Mouse (Mus musculus): ENCODE measurements around the gene Gm20388. TPM values are rescaled to one million over a fixed set of nuclear protein-coding genes. Genes with fewer than 3 reads are reported as not detected.

Gene Gm20388
- polyA plus RNA-seq, 1 experiment from 2014 or later: 47.1 TPM

DNA sequence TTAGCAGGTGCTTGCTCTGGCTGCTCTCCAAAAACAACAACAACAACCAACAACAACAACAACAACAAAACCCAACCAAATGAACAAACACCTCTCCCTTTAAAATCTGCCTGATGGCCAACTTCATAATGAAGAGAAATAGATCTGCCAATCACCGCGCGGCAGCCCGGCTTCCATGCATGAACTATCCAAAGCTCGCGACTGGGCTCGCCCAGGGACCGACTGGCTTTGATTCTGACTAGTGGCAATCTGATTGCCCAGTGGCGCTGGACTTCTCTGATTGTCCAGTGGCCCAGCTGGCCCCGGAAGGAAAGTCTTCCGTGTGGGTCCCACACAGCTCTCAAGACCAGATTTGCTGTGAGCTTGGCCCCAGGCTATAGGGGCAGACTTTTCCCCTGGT lies 825.8 kb downstream of the Gm20388 start:
- peak overlapping the region; percentile 92 for H3K27ac ChIP-seq
- peaks cover 27% of the 10 kb centered on the region for H3K36me3 ChIP-seq (ENCODE audit: inconsistent target)
- H3K79me2 ChIP-seq (ENCODE audit: inconsistent target): peaks cover 53% of the 10 kb centered on the region
- WGBS (ENCODE audit: missing documents): 2% methylated on average over 11 of the region's 11 CpGs
- peak overlapping the region; percentile 92 for H3K4me3 ChIP-seq (ENCODE audit: inconsistent target)

DNA sequence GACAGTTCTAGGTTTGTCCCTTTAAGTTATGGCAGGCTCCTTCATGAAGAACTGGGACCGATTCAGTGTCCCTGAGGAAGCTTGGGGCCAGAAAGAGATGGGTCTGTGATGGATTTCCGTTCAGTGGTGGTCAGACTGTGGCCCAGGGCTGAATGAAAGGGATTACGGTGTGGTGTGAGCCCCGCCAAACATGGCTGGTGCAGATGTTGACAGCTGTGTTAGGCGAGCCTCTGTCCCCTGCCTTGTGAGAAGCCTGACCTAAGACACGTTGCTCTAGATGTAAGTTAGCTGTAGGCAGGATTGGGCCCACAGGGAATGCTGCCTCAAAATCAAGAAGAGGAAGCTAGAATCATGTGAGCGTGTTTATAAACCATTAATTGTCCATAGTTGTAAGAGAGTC lies 826.5 kb downstream of the Gm20388 start:
- Histone ChIP-seq H3K4me3 (ENCODE audit: inconsistent target) (peak overlapping the region; percentile 92), H3K79me2 (ENCODE audit: inconsistent target) (peaks cover 60% of the 10 kb centered on the region), H3K36me3 (ENCODE audit: inconsistent target) (peaks cover 27% of the 10 kb centered on the region), H3K27ac (peak overlapping the region; percentile 92)
- WGBS (ENCODE audit: missing documents): 23% methylated on average over 7 of the region's 7 CpGs

- Histone ChIP-seq H3K27ac (peak overlapping the region; percentile 92), H3K4me3 (ENCODE audit: inconsistent target) (peak overlapping the region; percentile 92), H3K36me3 (ENCODE audit: inconsistent target) (peaks cover 27% of the 10 kb centered on the region), H3K79me2 (ENCODE audit: inconsistent target) (peaks cover 70% of the 10 kb centered on the region)
- whole genome bisulfite sequencing (ENCODE audit: missing documents): 34% methylated on average over 4 of the region's 4 CpGs
Measured at GRCm38 (mm10) chr8:120738771-120739170, 828.1 kb downstream of the Gm20388 start.

DNA sequence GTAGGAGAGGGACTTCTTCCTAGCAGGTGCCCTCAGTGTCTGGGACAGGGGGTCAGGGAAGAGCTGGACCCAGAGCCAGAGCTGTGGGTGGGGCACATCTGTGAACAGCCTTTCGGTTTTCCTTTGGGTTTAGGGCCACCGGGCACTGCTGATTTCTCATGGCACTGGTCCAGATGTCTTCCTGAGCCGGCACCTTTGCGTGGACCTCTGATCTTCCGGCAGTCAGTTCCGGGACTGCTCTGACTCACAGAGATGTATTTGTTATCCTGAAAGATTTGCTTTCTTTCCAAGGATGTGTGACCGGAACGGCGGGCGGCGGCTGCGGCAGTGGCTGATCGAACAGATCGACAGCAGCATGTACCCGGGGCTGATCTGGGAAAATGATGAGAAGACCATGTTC lies 828.9 kb downstream of the Gm20388 start:
- H3K27ac ChIP-seq: peak overlapping the region; percentile 92
- H3K36me3 ChIP-seq (ENCODE audit: inconsistent target): peaks cover 27% of the 10 kb centered on the region
- peak overlapping the region; percentile 92; the same call in 1 of the 2 replicates for H3K4me3 ChIP-seq (ENCODE audit: inconsistent target)
- WGBS (ENCODE audit: missing documents): 80% methylated on average over 15 of the region's 15 CpGs
- peaks cover 74% of the 10 kb centered on the region for H3K79me2 ChIP-seq (ENCODE audit: inconsistent target)

DNA sequence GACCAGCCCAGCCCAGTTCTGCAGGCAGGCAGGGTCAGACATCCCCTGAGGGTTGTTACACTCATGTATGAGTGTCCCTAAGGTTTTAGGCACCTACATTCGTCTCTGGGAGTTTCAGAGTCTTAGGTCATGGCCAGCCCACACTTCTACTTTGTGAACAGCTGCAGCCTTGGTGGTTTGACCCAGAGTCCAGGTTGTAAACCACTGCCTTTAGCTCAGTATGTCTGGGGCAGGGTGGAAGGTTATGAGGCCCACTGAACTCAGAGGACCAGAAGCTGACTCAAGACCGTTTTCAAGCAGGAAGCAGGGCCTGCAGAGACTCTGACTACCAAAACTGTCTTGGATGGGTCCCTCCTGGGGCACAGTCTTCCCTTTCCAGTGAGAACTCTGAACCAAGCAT lies 829.9 kb downstream of the Gm20388 start:
- H3K79me2 ChIP-seq (ENCODE audit: inconsistent target): peaks cover 84% of the 10 kb centered on the region
- no peak overlapping the region for H3K4me3 ChIP-seq (ENCODE audit: inconsistent target)
- H3K36me3 ChIP-seq (ENCODE audit: inconsistent target): peaks cover 29% of the 10 kb centered on the region
- 19% methylated on average over 2 of the region's 2 CpGs for WGBS (ENCODE audit: missing documents)
- peak overlapping the region; percentile 92 for H3K27ac ChIP-seq

GRCm38 (mm10) chr8:120741001-120741400 lies 830.4 kb downstream of the Gm20388 start:
- Histone ChIP-seq H3K27ac (peak overlapping the region; percentile 92), H3K79me2 (ENCODE audit: inconsistent target) (peaks cover 88% of the 10 kb centered on the region), H3K36me3 (ENCODE audit: inconsistent target) (peaks cover 33% of the 10 kb centered on the region), H3K4me3 (ENCODE audit: inconsistent target) (no peak overlapping the region)
- WGBS (ENCODE audit: missing documents): 21% methylated on average over 16 of the region's 17 CpGs

DNA sequence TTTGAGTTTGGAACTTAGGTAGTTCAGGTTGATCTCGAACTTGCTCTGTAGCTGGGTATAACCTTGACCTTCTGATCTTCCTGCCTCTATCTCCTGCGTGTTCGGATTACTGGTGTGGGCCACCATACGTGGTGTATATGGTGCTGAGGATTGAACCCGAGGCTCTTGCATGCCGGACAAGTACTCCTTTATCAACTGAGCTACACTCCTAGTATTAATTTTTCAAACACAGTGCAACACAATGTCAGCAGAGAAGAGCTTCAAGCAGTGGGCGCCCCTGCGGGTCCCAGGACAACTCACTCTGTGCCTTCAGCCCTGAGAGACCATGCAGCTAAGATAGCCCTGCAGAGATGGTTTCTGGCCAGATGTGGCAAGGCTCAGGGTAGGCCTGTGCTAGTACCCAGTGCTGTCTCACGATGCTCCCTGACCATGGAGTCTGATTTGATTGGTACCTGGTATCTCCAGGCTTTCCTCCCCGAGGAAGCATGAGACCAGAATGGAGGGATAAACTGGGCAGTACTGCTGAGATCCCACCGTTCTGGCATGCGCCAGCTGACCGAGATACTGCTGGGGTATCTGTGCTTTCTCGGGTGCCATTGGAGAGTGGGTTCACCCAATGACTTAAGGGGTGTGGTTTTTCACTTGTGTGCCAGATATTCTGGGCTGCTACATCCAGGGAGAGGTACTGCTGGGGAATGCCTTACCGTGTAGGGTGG lies 831.3 kb downstream of the Gm20388 start:
- 81% methylated on average over 15 of the region's 15 CpGs for WGBS (ENCODE audit: missing documents)
- H3K79me2 ChIP-seq (ENCODE audit: inconsistent target): peaks cover 90% of the 10 kb centered on the region
- H3K36me3 ChIP-seq (ENCODE audit: inconsistent target): peaks cover 43% of the 10 kb centered on the region
- peak overlapping the region; percentile 92 for H3K27ac ChIP-seq
- no peak overlapping the region for H3K4me3 ChIP-seq (ENCODE audit: inconsistent target)

DNA sequence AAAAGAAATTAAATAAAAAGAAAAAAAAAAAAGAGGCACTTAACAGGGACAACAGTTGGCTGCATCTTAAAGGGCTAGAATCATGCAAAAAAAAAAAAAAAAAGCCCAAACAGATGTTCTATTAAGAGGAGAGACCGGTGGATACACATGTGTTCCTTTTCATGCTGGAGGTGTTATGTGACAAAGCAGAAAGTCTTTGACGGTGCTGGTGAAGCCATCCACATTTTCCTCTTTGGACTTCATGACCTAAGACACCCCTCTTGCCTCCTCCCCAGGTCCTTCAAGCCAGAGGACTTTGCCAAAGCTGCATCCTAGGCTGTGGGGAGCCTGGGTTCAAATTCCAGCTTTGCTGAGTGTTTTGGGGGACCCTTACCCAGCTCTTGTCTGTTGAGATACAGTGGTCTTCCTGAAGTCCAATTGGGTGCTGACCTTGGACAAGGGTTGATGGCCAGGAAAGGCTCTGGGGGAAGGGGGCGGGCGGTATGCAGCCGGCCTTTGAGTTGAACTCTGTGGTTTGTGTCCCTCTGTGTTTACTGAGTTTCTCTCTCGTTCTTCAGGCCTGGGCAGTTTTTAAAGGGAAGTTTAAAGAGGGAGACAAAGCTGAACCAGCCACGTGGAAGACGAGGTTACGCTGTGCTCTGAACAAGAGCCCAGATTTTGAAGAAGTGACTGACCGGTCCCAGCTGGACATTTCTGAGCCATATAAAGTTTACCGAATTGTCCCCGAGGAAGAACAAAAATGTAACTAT lies 832.7 kb downstream of the Gm20388 start:
- Histone ChIP-seq H3K4me3 (ENCODE audit: inconsistent target) (no peak overlapping the region), H3K79me2 (ENCODE audit: inconsistent target) (peaks cover 90% of the 10 kb centered on the region), H3K27ac (peak overlapping the region; percentile 92), H3K36me3 (ENCODE audit: inconsistent target) (peaks cover 54% of the 10 kb centered on the region)
- 9% methylated on average over 11 of the region's 12 CpGs for WGBS (ENCODE audit: missing documents)

DNA sequence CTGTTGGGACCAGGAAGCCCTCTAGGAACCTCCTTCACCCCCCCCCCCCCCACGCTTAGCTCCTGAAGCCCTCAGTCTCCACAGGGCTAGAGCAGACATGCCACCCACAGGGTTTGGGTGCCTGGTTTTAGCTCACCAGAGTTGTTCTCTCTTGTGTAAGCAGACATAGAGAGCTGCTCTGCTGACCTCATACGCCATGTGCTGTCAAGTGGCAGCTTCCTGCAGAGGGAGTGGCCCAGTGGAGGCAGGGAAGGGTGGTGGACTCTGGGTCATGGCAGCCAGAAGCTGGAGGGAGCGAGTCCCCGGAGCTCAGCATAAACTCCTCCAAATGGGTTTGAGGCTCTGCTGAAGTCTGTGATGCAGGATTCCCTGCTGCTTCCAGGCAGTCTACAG lies 833.3 kb downstream of the Gm20388 start:
- WGBS (ENCODE audit: missing documents): 42% methylated on average over 4 of the region's 4 CpGs
- no peak overlapping the region for H3K4me3 ChIP-seq (ENCODE audit: inconsistent target)
- H3K36me3 ChIP-seq (ENCODE audit: inconsistent target): peaks cover 57% of the 10 kb centered on the region

DNA sequence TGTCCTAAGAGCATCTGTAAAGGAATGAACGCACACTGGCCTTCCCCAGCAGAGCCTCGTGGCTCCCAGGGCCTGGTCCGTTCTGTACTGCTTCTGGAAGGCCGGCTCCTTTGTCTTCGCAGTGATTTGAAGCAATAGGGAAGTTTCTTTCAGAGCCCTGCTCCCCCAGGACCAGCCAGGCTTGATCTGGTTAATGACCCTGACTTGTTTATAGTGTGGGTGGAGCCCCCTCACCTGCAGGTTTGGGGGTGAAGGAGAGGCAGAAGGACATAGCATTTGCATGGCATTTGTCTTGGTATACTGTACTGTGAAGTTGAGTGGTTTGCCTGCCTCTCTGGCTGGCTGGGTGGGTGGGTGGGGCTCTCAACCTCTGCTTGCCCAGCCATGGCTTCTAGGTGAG lies 833.8 kb downstream of the Gm20388 start:
- Histone ChIP-seq H3K4me3 (ENCODE audit: inconsistent target) (no peak overlapping the region), H3K27ac (peak overlapping the region; percentile 92), H3K36me3 (ENCODE audit: inconsistent target) (peaks cover 56% of the 10 kb centered on the region), H3K79me2 (ENCODE audit: inconsistent target) (peaks cover 90% of the 10 kb centered on the region)
- 84% methylated on average over 5 of the region's 5 CpGs for WGBS (ENCODE audit: missing documents)

More for the DNA sequence above, 833.3 kb downstream of the Gm20388 start:
- H3K79me2 ChIP-seq (ENCODE audit: inconsistent target): peaks cover 90% of the 10 kb centered on the region
- peak overlapping the region; percentile 92 for H3K27ac ChIP-seq

- H3K36me3 ChIP-seq (ENCODE audit: inconsistent target): peaks cover 56% of the 10 kb centered on the region
- H3K4me3 ChIP-seq (ENCODE audit: inconsistent target): no peak overlapping the region
- peaks cover 90% of the 10 kb centered on the region for H3K79me2 ChIP-seq (ENCODE audit: inconsistent target)
- peak overlapping the region; percentile 92 for H3K27ac ChIP-seq
- WGBS (ENCODE audit: missing documents): 8% methylated on average over 7 of the region's 7 CpGs
Measured at GRCm38 (mm10) chr8:120745226-120745625, 834.6 kb downstream of the Gm20388 start.

DNA sequence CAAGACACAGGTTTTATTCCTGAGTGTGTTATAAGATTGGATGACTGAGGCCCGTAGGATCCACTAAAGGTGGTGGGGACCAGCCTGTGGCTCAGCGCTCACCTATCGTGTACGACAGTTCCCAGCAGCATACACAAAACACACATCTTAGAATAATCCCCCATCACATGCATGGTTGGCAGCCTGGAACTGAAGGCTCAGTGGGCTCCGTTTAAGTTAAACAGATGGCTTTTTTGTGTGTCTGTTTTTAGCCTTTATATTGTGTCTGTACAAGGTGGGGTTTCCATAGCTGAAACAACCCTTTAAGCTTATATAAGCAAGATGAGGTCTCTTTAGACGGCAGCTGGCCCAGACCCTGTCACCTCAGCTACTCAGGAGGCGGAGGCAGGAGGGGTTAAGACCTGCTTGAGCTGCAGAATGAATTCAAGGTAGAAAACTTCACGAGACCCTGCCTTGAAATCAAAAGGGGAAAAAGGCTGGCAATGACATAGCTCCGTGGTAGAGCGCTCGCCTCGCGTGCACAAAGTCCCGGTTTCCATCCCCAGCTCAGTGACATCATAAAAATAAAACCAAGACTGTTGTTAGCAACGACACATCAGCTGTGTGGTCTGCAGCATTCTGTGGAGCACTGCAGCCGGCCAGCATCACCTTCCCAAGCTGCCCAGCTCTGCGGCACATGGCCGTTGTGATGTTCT lies 835.5 kb downstream of the Gm20388 start:
- Histone ChIP-seq H3K36me3 (ENCODE audit: inconsistent target) (peaks cover 53% of the 10 kb centered on the region), H3K27ac (peak overlapping the region; percentile 92), H3K79me2 (ENCODE audit: inconsistent target) (peaks cover 90% of the 10 kb centered on the region), H3K4me3 (ENCODE audit: inconsistent target) (no peak overlapping the region)
- WGBS (ENCODE audit: missing documents): 87% methylated on average over 18 of the region's 18 CpGs

GRCm38 (mm10) chr8:120747286-120747685 lies 836.6 kb downstream of the Gm20388 start:
- H3K4me3 ChIP-seq (ENCODE audit: inconsistent target): no peak overlapping the region
- peaks cover 64% of the 10 kb centered on the region for H3K36me3 ChIP-seq (ENCODE audit: inconsistent target)
- no peak overlapping the region for H3K27ac ChIP-seq
- peaks cover 90% of the 10 kb centered on the region for H3K79me2 ChIP-seq (ENCODE audit: inconsistent target)
- 86% methylated on average over 7 of the region's 7 CpGs for WGBS (ENCODE audit: missing documents)

- Histone ChIP-seq H3K79me2 (ENCODE audit: inconsistent target) (peaks cover 77% of the 10 kb centered on the region), H3K36me3 (ENCODE audit: inconsistent target) (peaks cover 95% of the 10 kb centered on the region), H3K4me3 (ENCODE audit: inconsistent target) (no peak overlapping the region), H3K27ac (peak overlapping the region; percentile 34)
- 52% methylated on average over 9 of the region's 9 CpGs for WGBS (ENCODE audit: missing documents)
Measured at GRCm38 (mm10) chr8:120750616-120751015, 840.0 kb downstream of the Gm20388 start.

Data from macrophage (primary cell).